Mouse (Mus musculus) induced T-regulatory cell, adult 2 months (primary cell): ENCODE measurements around the gene Cd247.

Source experiments
- DNase-seq: peaks from one replicate; pipeline ENCODE4 v3.0.0-alpha.2; 2012; ENCODE audit warnings: low read depth

Cd247 gene

GRCm38 (mm10) chr1:165818145-165818860 is 29.8 kb downstream of the Cd247 start:
- DNase-seq = no peak

- no peak for DNase-seq
Observed at GRCm38 (mm10) chr1:165819147-165819546, 30.7 kb downstream of the Cd247 start.

- DNase-seq = peak; percentile 68
Observed at GRCm38 (mm10) chr1:165822031-165822430, 33.5 kb downstream of the Cd247 start.

GRCm38 (mm10) chr1:165828173-165828572 is 39.7 kb downstream of the Cd247 start:
- DNase-seq = peak; percentile 56

- DNase-seq = peak; percentile 55
Observed at GRCm38 (mm10) chr1:165828615-165829014, 40.1 kb downstream of the Cd247 start.

GRCm38 (mm10) chr1:165829890-165830289 is 41.4 kb downstream of the Cd247 start:
- DNase-seq = no peak

GRCm38 (mm10) chr1:165833244-165833643 is 44.8 kb downstream of the Cd247 start:
- no peak for DNase-seq

- no peak for DNase-seq
Observed at GRCm38 (mm10) chr1:165833910-165834632, 45.6 kb downstream of the Cd247 start.

GRCm38 (mm10) chr1:165834633-165834975 is 46.1 kb downstream of the Cd247 start:
- DNase-seq = no peak

- no peak for DNase-seq
Observed at GRCm38 (mm10) chr1:165836461-165836860, 48.0 kb downstream of the Cd247 start.

GRCm38 (mm10) chr1:165837546-165837945 is 49.1 kb downstream of the Cd247 start:
- peak; percentile 75 for DNase-seq

- DNase-seq = no peak
Observed at GRCm38 (mm10) chr1:165839201-165839600, 50.7 kb downstream of the Cd247 start.

- DNase-seq = peak; percentile 75
Observed at GRCm38 (mm10) chr1:165840548-165841230, 52.2 kb downstream of the Cd247 start.

GRCm38 (mm10) chr1:165842170-165842569 is 53.7 kb downstream of the Cd247 start:
- DNase-seq = no peak

- peak; percentile 70 for DNase-seq
Observed at GRCm38 (mm10) chr1:165843586-165843985, 55.1 kb downstream of the Cd247 start.

GRCm38 (mm10) chr1:165844466-165844951 is 56.0 kb downstream of the Cd247 start:
- peak; percentile 92 for DNase-seq

GRCm38 (mm10) chr1:165844956-165845355 is 56.5 kb downstream of the Cd247 start:
- DNase-seq = peak; percentile 92

GRCm38 (mm10) chr1:165845366-165845765 is 56.9 kb downstream of the Cd247 start:
- no peak for DNase-seq

- DNase-seq = peak; percentile 72
Observed at GRCm38 (mm10) chr1:165848417-165848816, 59.9 kb downstream of the Cd247 start.

- peak; percentile 85 for DNase-seq
Observed at GRCm38 (mm10) chr1:165848881-165849280, 60.4 kb downstream of the Cd247 start.

- DNase-seq = peak; percentile 71
Observed at GRCm38 (mm10) chr1:165849458-165850445, 61.3 kb downstream of the Cd247 start.
